Mouse (Mus musculus) fibroblast of lung, adult 2 months (primary cell): ENCODE data around the gene Plxna4.

Experiments used
- DNase-seq: peaks from one replicate; pipeline ENCODE4 v3.0.0-alpha.2; 2011; ENCODE audit warnings: low read depth

Gene Plxna4

DNA sequence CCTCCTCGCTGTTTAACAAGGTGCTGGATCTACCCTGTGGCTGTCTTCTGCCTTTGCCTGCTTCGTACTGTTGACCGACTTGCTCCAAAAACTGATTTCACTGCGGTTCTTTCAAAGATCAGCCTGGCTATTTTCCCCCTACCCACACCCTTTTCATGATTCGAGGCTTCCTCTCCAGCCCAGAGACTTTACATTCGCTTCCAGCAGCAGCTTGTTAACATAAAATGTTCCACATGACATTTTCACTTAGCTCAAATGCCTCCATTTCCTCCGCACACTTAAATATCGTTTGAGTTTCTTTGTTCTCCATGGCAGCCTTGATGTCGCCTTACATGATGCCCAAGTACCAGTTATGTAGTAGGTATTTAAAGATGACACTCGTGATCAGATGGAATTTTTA, 336.3 kb downstream of the Plxna4 start:
- no peak for DNase-seq

GRCm38 (mm10) chr6:32246036-32246435, 342.0 kb downstream of the Plxna4 start:
- DNase-seq = no peak

- DNase-seq = no peak
Measured at GRCm38 (mm10) chr6:32243040-32243439, 345.0 kb downstream of the Plxna4 start.

- DNase-seq = no peak
Measured at GRCm38 (mm10) chr6:32231383-32231782, 356.6 kb downstream of the Plxna4 start.

GRCm38 (mm10) chr6:32226636-32227035, 361.4 kb downstream of the Plxna4 start:
- no peak for DNase-seq

DNA sequence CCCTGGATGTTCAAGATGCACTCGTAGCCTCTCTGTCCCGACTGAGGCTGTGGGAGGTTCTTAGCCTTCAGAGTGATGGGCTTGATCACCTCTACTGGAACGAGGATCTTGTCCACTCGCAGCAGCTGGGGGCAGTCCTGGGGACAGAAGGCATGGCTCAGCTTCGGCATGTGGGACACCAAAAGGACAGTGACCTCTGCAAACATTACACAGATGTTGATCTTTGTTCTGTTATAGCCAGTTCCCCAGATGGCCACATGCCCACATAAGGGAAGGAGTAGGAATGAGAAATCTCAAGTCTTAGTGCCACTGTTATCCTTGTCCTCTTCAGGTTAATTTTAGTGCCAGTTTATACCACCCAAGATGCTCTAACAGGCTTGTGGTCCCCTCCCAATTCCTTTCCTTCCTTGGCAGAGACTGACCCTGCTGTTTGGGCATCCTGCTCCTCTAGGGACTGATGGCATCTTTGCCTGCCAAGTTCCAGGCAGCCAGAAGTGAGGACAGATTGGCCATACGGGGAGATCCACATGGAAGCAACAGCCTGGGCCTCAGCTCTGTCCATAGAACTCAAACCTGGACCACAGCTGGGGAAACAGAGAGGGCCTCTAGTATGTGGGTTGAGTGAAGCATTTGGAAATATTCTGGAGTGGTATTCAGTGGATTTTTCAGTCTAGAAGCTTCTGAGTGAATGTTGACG, 363.8 kb downstream of the Plxna4 start:
- no peak for DNase-seq

GRCm38 (mm10) chr6:32220765-32221164, 367.2 kb downstream of the Plxna4 start:
- DNase-seq = no peak

- no peak for DNase-seq
Measured at GRCm38 (mm10) chr6:32218544-32218943, 369.4 kb downstream of the Plxna4 start.

GRCm38 (mm10) chr6:32212439-32212838, 375.6 kb downstream of the Plxna4 start:
- DNase-seq = peak; percentile 2

- DNase-seq = no peak
Measured at GRCm38 (mm10) chr6:32210139-32210538, 377.9 kb downstream of the Plxna4 start.

GRCm38 (mm10) chr6:32208951-32209350, 379.0 kb downstream of the Plxna4 start:
- no peak for DNase-seq

- no peak for DNase-seq
Measured at GRCm38 (mm10) chr6:32204253-32204652, 383.7 kb downstream of the Plxna4 start.

DNA sequence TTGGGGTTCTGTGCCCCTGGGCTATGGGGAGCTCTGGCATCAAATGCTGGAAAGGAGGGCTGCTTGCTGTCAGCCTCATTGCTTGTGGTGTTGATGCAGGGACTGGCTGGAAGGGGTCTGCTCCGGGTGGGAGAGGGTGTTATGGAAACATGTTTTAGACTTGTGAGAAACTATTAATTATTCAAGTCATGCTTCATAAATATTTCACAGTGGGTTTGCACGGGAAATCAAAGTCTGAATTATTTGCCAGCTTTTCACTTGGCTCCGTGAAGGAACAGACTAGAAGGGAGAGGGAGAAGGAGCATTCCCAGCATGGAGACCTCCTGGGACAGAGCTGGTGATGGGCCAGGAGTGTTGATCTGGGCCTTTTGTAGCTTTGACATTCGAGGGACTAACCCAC, 384.6 kb downstream of the Plxna4 start:
- DNase-seq = no peak

DNA sequence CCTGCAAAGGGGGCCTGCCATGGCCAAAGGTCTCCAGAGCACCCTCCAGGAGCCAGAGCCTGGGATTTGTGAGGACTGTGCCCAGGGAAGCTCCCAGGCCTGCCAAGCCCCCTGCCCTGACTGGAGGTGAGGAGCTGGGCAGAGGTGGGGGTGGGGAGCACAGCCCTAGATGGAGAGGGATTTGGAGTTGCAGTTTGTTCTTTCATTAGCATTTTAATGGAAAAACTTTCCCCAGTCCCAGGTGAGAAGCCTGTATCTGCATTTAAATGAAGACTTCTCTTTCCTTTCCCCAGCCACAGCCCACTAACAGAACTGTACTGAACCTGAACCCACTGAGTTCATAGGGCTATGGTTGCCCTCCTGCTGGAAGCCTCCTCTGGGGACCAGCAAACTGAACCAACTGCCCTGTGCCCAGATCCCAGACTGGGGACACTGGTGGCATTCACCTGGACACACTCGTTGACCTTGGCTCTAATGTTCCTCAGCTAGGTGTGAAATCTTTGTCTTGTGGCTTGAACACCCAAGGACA, 385.3 kb downstream of the Plxna4 start:
- DNase-seq = no peak

- no peak for DNase-seq
Measured at GRCm38 (mm10) chr6:32201506-32201905, 386.5 kb downstream of the Plxna4 start.

- no peak for DNase-seq
Measured at GRCm38 (mm10) chr6:32199616-32200015, 388.4 kb downstream of the Plxna4 start.

DNA sequence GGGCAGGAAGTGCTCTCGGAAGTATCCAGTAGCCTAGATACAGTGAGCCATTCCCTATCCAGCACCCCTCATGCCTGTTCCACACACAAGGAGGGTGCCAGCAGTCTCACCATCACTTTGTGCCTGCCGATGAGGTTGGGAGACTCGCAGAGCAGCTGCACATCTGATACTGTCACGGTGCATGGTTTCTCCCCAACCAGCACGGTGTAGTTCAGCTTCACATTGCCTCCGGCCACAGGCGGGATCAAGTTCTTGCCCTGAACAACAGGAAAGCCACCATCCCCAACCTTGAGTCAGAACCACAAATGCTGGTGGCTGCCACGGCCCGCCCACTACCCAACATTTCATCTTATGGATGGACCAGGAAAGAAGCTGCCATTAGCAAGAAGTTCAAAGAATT, 391.1 kb downstream of the Plxna4 start:
- no peak for DNase-seq

GRCm38 (mm10) chr6:32193046-32193445, 394.9 kb downstream of the Plxna4 start:
- DNase-seq = no peak

DNA sequence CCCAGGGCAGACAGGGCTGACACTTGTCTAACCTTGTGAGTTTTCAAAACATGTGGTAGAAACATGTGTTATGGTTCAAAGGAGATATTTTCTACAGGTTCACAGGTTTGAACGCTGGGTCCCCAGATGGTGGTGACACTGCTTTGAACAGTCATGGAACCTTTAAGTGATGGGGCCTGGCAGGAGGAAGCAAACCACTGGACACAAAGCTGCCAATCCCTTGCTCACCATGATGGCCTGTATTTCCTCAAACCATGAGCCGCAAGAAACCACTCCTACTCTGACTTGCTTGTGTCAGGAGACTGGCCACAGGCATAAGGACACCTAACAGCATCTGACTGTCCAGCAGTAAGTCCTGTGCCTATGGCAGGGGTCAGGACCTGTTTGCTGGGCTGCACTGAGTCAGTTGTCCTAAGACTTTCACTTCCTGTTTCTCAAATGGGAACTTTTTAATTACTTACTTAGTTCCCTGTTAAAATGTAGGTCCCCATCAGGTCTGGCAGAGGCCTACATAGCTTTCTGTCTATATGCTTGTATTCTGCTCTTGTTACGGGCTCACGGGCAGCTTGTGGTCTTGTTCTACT, 403.5 kb downstream of the Plxna4 start:
- no peak for DNase-seq

- DNase-seq = no peak
Measured at GRCm38 (mm10) chr6:32183651-32184185, 404.3 kb downstream of the Plxna4 start.

GRCm38 (mm10) chr6:32180012-32180358, 408.0 kb downstream of the Plxna4 start:
- peak; percentile 24 for DNase-seq

DNA sequence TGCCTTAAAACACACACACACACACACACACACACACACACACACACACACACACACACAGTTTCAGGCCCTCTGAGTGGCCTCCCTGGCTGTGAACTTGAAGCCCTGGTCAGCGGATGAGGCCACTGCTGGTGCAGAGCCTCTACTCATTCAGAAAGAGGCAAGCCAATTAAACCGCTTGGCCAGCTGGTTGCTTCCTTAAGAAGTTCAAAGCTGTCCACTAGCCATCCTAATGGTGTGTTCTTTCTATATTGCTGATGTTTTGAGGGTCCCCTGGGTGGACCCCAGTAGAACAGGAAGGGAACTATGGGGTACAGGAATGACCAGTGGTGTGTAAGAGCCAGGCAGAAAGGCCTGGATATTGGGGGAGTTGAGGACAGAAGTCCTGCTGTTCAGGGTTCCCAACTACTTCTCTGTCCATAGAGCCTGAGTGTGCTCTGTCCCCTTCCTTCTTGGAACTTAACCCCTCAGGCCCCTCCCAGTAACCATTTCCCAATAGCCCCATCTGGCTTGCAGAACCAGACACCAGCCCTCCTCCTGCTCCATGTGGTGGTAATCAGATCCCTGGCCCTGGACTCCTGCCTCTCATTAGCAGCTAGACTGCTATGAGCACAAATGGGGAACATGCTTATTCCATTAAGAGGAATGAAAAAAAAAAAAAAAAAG, 408.5 kb downstream of the Plxna4 start:
- peak; percentile 41 for DNase-seq

- no peak for DNase-seq
Measured at GRCm38 (mm10) chr6:32177905-32178304, 410.1 kb downstream of the Plxna4 start.
